Mouse (Mus musculus) myocyte (in vitro differentiated cells): ENCODE data around the gene Otud7b.

ENCODE experiments used
- E2F4 ChIP-seq: IDR thresholded peaks from one replicate; pipeline ENCODE4 v1.6.1; 2011; ENCODE audit warnings: mild to moderate bottlenecking, control low read depth, moderate library complexity; ENCODE audit not compliant: insufficient read depth
- MYOD1 ChIP-seq, 3 experiments: IDR thresholded peaks; one replicate each; pipeline ENCODE4 v1.6.1; 2011; ENCODE audit warnings: control low read depth in 2 of 3, low read depth in 2 of 3, mild to moderate bottlenecking in 2 of 3, moderate library complexity in 1 of 3; ENCODE audit not compliant: insufficient read length in 2 of 3, control insufficient read depth in 1 of 3
- MYOG ChIP-seq, 3 experiments: IDR thresholded peaks; one replicate each; pipeline ENCODE4 v1.6.1; 2011; ENCODE audit warnings: control low read depth in 2 of 3, low read depth in 2 of 3, mild to moderate bottlenecking in 2 of 3; ENCODE audit not compliant: insufficient read length in 2 of 3, control insufficient read depth in 1 of 3, insufficient read depth in 1 of 3
- TCF12 ChIP-seq: IDR thresholded peaks from one replicate; pipeline ENCODE4 v1.6.1; 2011; ENCODE audit warnings: mild to moderate bottlenecking, control low read depth; ENCODE audit not compliant: poor library complexity, insufficient read depth, severe bottlenecking
- USF1 ChIP-seq: IDR thresholded peaks from one replicate; pipeline ENCODE4 v1.6.1; 2011; ENCODE audit warnings: low read depth, mild to moderate bottlenecking, control low read depth, moderate library complexity

DNA sequence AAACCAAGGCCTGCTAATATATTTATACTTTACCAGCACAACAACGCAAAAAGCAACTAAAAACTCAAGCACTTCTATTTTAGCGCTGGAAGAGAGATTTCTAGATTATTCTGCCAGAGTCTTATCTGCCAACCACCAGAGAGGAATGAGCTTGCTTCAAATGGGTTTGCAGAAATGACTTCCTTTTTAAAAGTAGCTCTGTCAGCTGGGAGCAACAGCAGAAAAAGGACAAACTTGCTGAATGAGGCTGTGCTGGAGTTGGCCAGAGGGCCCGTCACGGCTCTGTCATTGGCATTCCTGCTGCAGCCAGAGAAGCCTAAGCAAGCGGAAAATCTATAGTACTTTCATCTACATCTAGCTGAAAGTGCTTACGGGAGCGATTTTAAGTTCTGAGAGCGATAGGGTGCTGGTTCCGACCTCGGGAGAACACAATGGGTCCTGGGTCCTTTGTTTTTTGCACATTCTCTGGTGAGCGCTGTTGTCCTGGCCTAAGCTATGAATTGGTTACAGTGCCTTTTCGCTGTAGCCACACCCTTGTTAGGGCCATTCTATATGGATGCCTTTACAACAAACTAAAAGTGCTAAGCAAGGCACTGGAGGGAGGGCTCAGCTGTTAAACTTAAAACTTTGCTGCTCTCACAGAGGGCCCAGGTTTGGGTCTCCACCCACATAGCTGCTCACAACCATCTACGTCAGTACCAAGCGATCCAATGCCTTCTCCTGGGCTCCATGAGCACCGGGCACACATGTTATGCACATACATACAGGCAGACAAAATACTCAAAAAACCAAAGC lies 21.4 kb upstream of the Otud7b start:
- TF ChIP-seq USF1 (no peak), MYOG (IDR thresholded peaks at IDR 0.05; ENCODE audit: control insufficient read depth in 1 of 3, insufficient read depth in 1 of 3, insufficient read length in 2 of 3, low read depth in 2 of 3) (no peak), MYOD1 (IDR thresholded peaks at IDR 0.05; ENCODE audit: control insufficient read depth in 1 of 3, insufficient read length in 2 of 3, low read depth in 2 of 3) (no peak), TCF12 (no peak), E2F4 (no peak)
